Mouse (Mus musculus) ES-Bruce4 (cell line): Measurements from ENCODE around the gene Sdhaf1. TPM values are rescaled to one million over a fixed set of nuclear protein-coding genes. Genes with fewer than 3 reads are reported as not detected.

ENCODE experiments used
- H3K27ac ChIP-seq: 2 replicates; pipeline ENCODE4 v1.5.1; 2012; ENCODE audit warnings: low read length, inconsistent platforms; ENCODE audit not compliant: insufficient read depth
- H3K27me3 ChIP-seq: 2 replicates; pipeline ENCODE4 v1.6.1; 2012; ENCODE audit warnings: mild to moderate bottlenecking, low read length, inconsistent platforms; ENCODE audit not compliant: control insufficient read depth, poor library complexity, insufficient read depth, severe bottlenecking
- H3K36me3 ChIP-seq: 2 replicates; pipeline ENCODE4 v1.6.1; 2012; ENCODE audit warnings: inconsistent platforms, mild to moderate bottlenecking, low read length, moderate library complexity; ENCODE audit not compliant: control insufficient read depth, poor library complexity, insufficient read depth, severe bottlenecking
- H3K4me1 ChIP-seq: one replicate; pipeline ENCODE4 v1.8.1; 2011; ENCODE audit warnings: low read length; ENCODE audit not compliant: control insufficient read depth, insufficient read depth
- H3K4me3 ChIP-seq: 2 replicates; pipeline ENCODE4 v1.5.1; 2011; ENCODE audit warnings: low read depth, mild to moderate bottlenecking, low read length
- H3K9ac ChIP-seq: 2 replicates; pipeline ENCODE4 v1.6.1; 2012; ENCODE audit warnings: low read depth, mild to moderate bottlenecking, inconsistent platforms; ENCODE audit not compliant: poor library complexity, severe bottlenecking
- H3K9me3 ChIP-seq: replicated peaks from 2 replicates; pipeline ENCODE4 v1.6.1; 2012; ENCODE audit warnings: mild to moderate bottlenecking, low read length, inconsistent platforms; ENCODE audit not compliant: control insufficient read depth, poor library complexity, insufficient read depth, severe bottlenecking
- CTCF ChIP-seq: IDR thresholded peaks from one replicate; pipeline ENCODE4 v1.8.1; 2011; ENCODE audit warnings: low read depth, low read length
- EP300 ChIP-seq: IDR thresholded peaks from 2 replicates; pipeline ENCODE4 v1.6.1; 2011; ENCODE audit warnings: low read depth, low read length; ENCODE audit not compliant: insufficient read depth
- POLR2A ChIP-seq: IDR thresholded peaks from one replicate; pipeline ENCODE4 v1.8.1; 2011; ENCODE audit warnings: low read length; ENCODE audit not compliant: insufficient read depth
- polyA plus RNA-seq: library from polyadenylated mRNA; stranded (reverse); fragments of >200 nt; gene quantifications from 2 replicates; pipeline ENCODE4 v1.2.4, GENCODE M21; 2011; ENCODE audit warnings: low read depth; ENCODE audit not compliant: missing spikeins, insufficient read depth, insufficient read length

The Sdhaf1 gene
- 5.6 and 7.3 TPM in 2 replicates for polyA plus RNA-seq

GRCm38 (mm10) chr7:30323795-30324194 lies at the start of gene Sdhaf1:
Sdhaf1 (minus strand) TSS chr7:30323895.
- H3K4me1 ChIP-seq: no peaks in the 10 kb centered on the region
- H3K9me3 ChIP-seq: no peaks in the 10 kb centered on the region
- peak within 1 kb of the TSS; percentile 77 for H3K9ac ChIP-seq
- H3K36me3 ChIP-seq: no peaks in the 10 kb centered on the region
- no peak for TF ChIP-seq POLR2A
- TF ChIP-seq CTCF: no peak
- no peak for TF ChIP-seq EP300
- peak within 1 kb of the TSS; percentile 84 for H3K4me3 ChIP-seq
- no peaks in the 10 kb centered on the region for H3K27me3 ChIP-seq
- peak within 1 kb of the TSS; percentile 73 for H3K27ac ChIP-seq

- Histone ChIP-seq H3K9ac (no peak overlapping the region), H3K9me3 (no peaks in the 10 kb centered on the region), H3K36me3 (no peaks in the 10 kb centered on the region), H3K27me3 (no peaks in the 10 kb centered on the region), H3K4me1 (peaks cover 2% of the 10 kb centered on the region), H3K27ac (no peak overlapping the region), H3K4me3 (no peak overlapping the region)
- TF ChIP-seq CTCF (no peak), POLR2A (no peak), EP300 (no peak)
Measured at GRCm38 (mm10) chr7:30367466-30367865, 43.8 kb upstream of the Sdhaf1 start.

GRCm38 (mm10) chr7:30363344-30363738 lies 39.6 kb upstream of the Sdhaf1 start:
- Histone ChIP-seq H3K4me3 (peak overlapping the region; percentile 40; the same call in 1 of the 2 replicates), H3K36me3 (no peaks in the 10 kb centered on the region), H3K4me1 (peaks cover 2% of the 10 kb centered on the region), H3K27me3 (no peaks in the 10 kb centered on the region), H3K27ac (no peak overlapping the region), H3K9me3 (no peaks in the 10 kb centered on the region), H3K9ac (no peak overlapping the region)
- no peak for TF ChIP-seq EP300
- TF ChIP-seq CTCF: no peak
- no peak for TF ChIP-seq POLR2A

- peaks cover 2% of the 10 kb centered on the region for H3K4me1 ChIP-seq
- H3K27ac ChIP-seq: no peak within 1 kb of the TSS
- no peaks in the 10 kb centered on the region for H3K27me3 ChIP-seq
- H3K4me3 ChIP-seq: peak within 1 kb of the TSS; percentile 82
- H3K9me3 ChIP-seq: no peaks in the 10 kb centered on the region
- peak within 1 kb of the TSS; percentile 74 for H3K9ac ChIP-seq
- TF ChIP-seq POLR2A: no peak
- no peak for TF ChIP-seq EP300
- no peak for TF ChIP-seq CTCF
- no peaks in the 10 kb centered on the region for H3K36me3 ChIP-seq
Measured at GRCm38 (mm10) chr7:30362652-30363343, 39.1 kb upstream of the Sdhaf1 start, which contains the start of gene Lrfn3. Lrfn3 (minus strand) TSS chr7:30362772.

GRCm38 (mm10) chr7:30360028-30360427 lies 36.3 kb upstream of the Sdhaf1 start:
- H3K9me3 ChIP-seq: no peaks in the 10 kb centered on the region
- H3K4me3 ChIP-seq: peak overlapping the region; percentile 8; the same call in 1 of the 2 replicates
- no peak overlapping the region for H3K9ac ChIP-seq
- no peak overlapping the region for H3K27ac ChIP-seq
- no peaks in the 10 kb centered on the region for H3K36me3 ChIP-seq
- H3K4me1 ChIP-seq: peaks cover 2% of the 10 kb centered on the region
- H3K27me3 ChIP-seq: no peaks in the 10 kb centered on the region
- TF ChIP-seq EP300: no peak
- TF ChIP-seq POLR2A: no peak
- TF ChIP-seq CTCF: no peak

- Histone ChIP-seq H3K36me3 (no peaks in the 10 kb centered on the region), H3K27ac (no peak overlapping the region), H3K4me3 (peak overlapping the region; percentile 3), H3K4me1 (peaks cover 2% of the 10 kb centered on the region), H3K27me3 (no peaks in the 10 kb centered on the region), H3K9ac (no peak overlapping the region), H3K9me3 (no peaks in the 10 kb centered on the region)
- TF ChIP-seq EP300 (no peak), POLR2A (no peak), CTCF (no peak)
Measured at GRCm38 (mm10) chr7:30359276-30359865, 35.7 kb upstream of the Sdhaf1 start.
